8 mouse cellular contexts compared by ENCODE assay signal in genomic region chr1:170590041-170590360, GRCm38 (mm10). TPM values are rescaled to one million over a fixed set of nuclear protein-coding genes. Genes with fewer than 3 reads are reported as not detected.
DNase-seq lines count a peak whose midpoint lies in the region; ATAC-seq lines count a peak whose summit lies in the region.

No protein-coding gene starts in this region.

- H3K36me3 ChIP-seq in kidney, embryonic 14.5 days (ENCODE audit: control insufficient read depth, insufficient read depth, low read length): no peaks in the 10 kb centered on the region
- 0 out of 2 replicates have a peak, but pooled peaks cover 5% of the 10 kb centered on the region for H3K36me3 ChIP-seq in hindbrain, embryonic 12.5 days
- H3K36me3 ChIP-seq in midbrain, embryonic 12.5 days: no peaks in the 10 kb centered on the region

- H3K4me1 ChIP-seq in kidney, embryonic 14.5 days (ENCODE audit: control insufficient read depth, insufficient read depth, low read length): peaks cover 11% of the 10 kb centered on the region
- H3K4me1 ChIP-seq in hindbrain, embryonic 12.5 days: peaks cover 13% of the 10 kb centered on the region
- peaks cover 15% of the 10 kb centered on the region; the same call in 1 of the 2 replicates for H3K4me1 ChIP-seq in midbrain, embryonic 12.5 days

- peak overlapping the region; percentile 82 for H3K9ac ChIP-seq in kidney, embryonic 14.5 days (ENCODE audit: low read depth, low read length)
- H3K9ac ChIP-seq in hindbrain, embryonic 12.5 days: peak overlapping the region; percentile 86
- peak overlapping the region; percentile 88 for H3K9ac ChIP-seq in midbrain, embryonic 12.5 days (replicated peaks)

- H3K27ac ChIP-seq in kidney, embryonic 14.5 days (ENCODE audit: low read depth, low read length): no peak overlapping the region
- 0 out of 2 replicates have a peak overlapping the region, but pooled peaks have one; percentile 45 for H3K27ac ChIP-seq in hindbrain, embryonic 12.5 days
- peak overlapping the region; percentile 65 for H3K27ac ChIP-seq in midbrain, embryonic 12.5 days (replicated peaks)

- H3K4me2 ChIP-seq in kidney, embryonic 14.5 days (replicated peaks; ENCODE audit: low read depth, low read length): peak overlapping the region; percentile 94
- H3K4me2 ChIP-seq in hindbrain, embryonic 12.5 days (replicated peaks): peak overlapping the region; percentile 97
- H3K4me2 ChIP-seq in midbrain, embryonic 12.5 days (replicated peaks): peak overlapping the region; percentile 95

- 3% methylated on average over 11 of the region's 11 CpGs for WGBS in kidney, embryonic 14.5 days
- WGBS in hindbrain, embryonic 12.5 days: 2% methylated on average over 11 of the region's 11 CpGs
- under 1% methylated on average over 11 of the region's 11 CpGs for WGBS in midbrain, embryonic 12.5 days

- peak overlapping the region; percentile 83 for H3K4me3 ChIP-seq in kidney, embryonic 14.5 days (ENCODE audit: low read length)
- H3K4me3 ChIP-seq in hindbrain, embryonic 12.5 days: peak overlapping the region; percentile 87
- H3K4me3 ChIP-seq in midbrain, embryonic 12.5 days: peak overlapping the region; percentile 84

- H3K27me3 ChIP-seq in kidney, embryonic 14.5 days (ENCODE audit: control insufficient read depth, insufficient read depth, low read length): no peaks in the 10 kb centered on the region
- H3K27me3 ChIP-seq in hindbrain, embryonic 12.5 days: peaks cover 11% of the 10 kb centered on the region
- peaks cover 30% of the 10 kb centered on the region for H3K27me3 ChIP-seq in midbrain, embryonic 12.5 days

- ATAC-seq in kidney, embryonic 14.5 days (ENCODE audit: low FRiP score, low TSS enrichment): no peak
- no peak for ATAC-seq in hindbrain, embryonic 12.5 days (ENCODE audit: low FRiP score)
- no peak for ATAC-seq in midbrain, embryonic 12.5 days (ENCODE audit: low FRiP score, low read depth)
- ATAC-seq in megakaryocyte-erythroid progenitor cell, adult 5-6 weeks (replicated peaks; ENCODE audit: low FRiP score, low TSS enrichment, poor library complexity, severe bottlenecking): no peak

- DNase-seq in kidney, postnatal 10 days: no peak
- peak; percentile 60 for DNase-seq in R1 (ENCODE audit: low read depth, low spot score)
- DNase-seq in frontal cortex, postnatal 36 days (ENCODE audit: low spot score in 2 of 2): no peak
- no peak for DNase-seq in c-Kit-positive CD71-positive TER-119-positive erythroid progenitor cells, embryonic 14.5 days (ENCODE audit: low spot score)

- H3K9me3 ChIP-seq in kidney, embryonic 14.5 days (ENCODE audit: control insufficient read depth, low read length): 0 out of 2 replicates have a peak, but pooled peaks cover 3% of the 10 kb centered on the region
- H3K9me3 ChIP-seq in hindbrain, embryonic 12.5 days (replicated peaks): no peaks in the 10 kb centered on the region
- no peaks in the 10 kb centered on the region for H3K9me3 ChIP-seq in midbrain, embryonic 12.5 days

RNA-seq across cellular contexts. Expression of gene Nos1ap, which starts 0.3 kb away (rescaled TPM):
- polyA plus RNA-seq in kidney, embryonic 14.5 days (2014; fragmentation: Nextera tagmentation; extraction: Ambion mirVana): 13.9 and 16.6 TPM in 2 replicates
- polyA plus RNA-seq in hindbrain, embryonic 12.5 days (2016; fragmentation: Nextera tagmentation; extraction: Ambion mirVana): 15.5 and 22.7 TPM in 2 replicates
- polyA plus RNA-seq in midbrain, embryonic 12.5 days (2016; fragmentation: Nextera tagmentation; extraction: Ambion mirVana): 11.9 and 15.4 TPM in 2 replicates
- 1.5 TPM in 2 replicates for total RNA-seq in megakaryocyte-erythroid progenitor cell, adult 5-6 weeks (2014; fragmentation: Nextera tagmentation)
- 2.5 TPM in 1 of 2 replicates, not detected in the other for total RNA-seq in megakaryocyte-erythroid progenitor cell, adult 5-6 weeks (2017)

RNA-seq across cellular contexts. Expression of gene Olfml2b, which starts 54.3 kb away (rescaled TPM):
- polyA plus RNA-seq in kidney, embryonic 14.5 days (2014; fragmentation: Nextera tagmentation; extraction: Ambion mirVana): 4.2 and 6.0 TPM in 2 replicates
- polyA plus RNA-seq in hindbrain, embryonic 12.5 days (2016; fragmentation: Nextera tagmentation; extraction: Ambion mirVana): 8.0 and 10.4 TPM in 2 replicates
- 4.0 and 4.9 TPM in 2 replicates for polyA plus RNA-seq in midbrain, embryonic 12.5 days (2016; fragmentation: Nextera tagmentation; extraction: Ambion mirVana)
- total RNA-seq in megakaryocyte-erythroid progenitor cell, adult 5-6 weeks (2014; fragmentation: Nextera tagmentation): not detected in 2 replicates
- total RNA-seq in megakaryocyte-erythroid progenitor cell, adult 5-6 weeks (2017): 0.33 TPM in 1 of 2 replicates, not detected in the other
